Mouse (Mus musculus): ENCODE results near the gene Isca1.

GRCm38 (mm10) chr13:59770164-59770562 is 553 bp upstream of the Isca1 start:
- TF ChIP-seq E2F4 (IDR thresholded peaks at IDR 0.05; ENCODE audit: insufficient read depth), result no peak
- peak in 1 of 3 experiments; percentile 86 for TF ChIP-seq MYOG (IDR thresholded peaks at IDR 0.05; ENCODE audit: control insufficient read depth in 1 of 3, insufficient read depth in 1 of 3, insufficient read length in 2 of 3, low read depth in 2 of 3)
